Mouse (Mus musculus): ENCODE measurements around the gene Trib2. TPM values are rescaled to one million over a fixed set of nuclear protein-coding genes. Genes with fewer than 3 reads are reported as not detected.

The Trib2 gene
- polyA plus RNA-seq, 1 experiment from 2014 or later: 66.4 TPM

GRCm38 (mm10) chr12:15800196-15800913 lies 16.4 kb downstream of the Trib2 start:
- no peak overlapping the region for H3K9ac ChIP-seq
- H3K9me3 ChIP-seq: no peaks in the 10 kb centered on the region
- H3K27ac ChIP-seq: no peak overlapping the region
- H3K36me3 ChIP-seq: peaks cover 62% of the 10 kb centered on the region
- no peaks in the 10 kb centered on the region for H3K27me3 ChIP-seq
- WGBS: 82% methylated on average over 4 of the region's 4 CpGs
- peaks cover 25% of the 10 kb centered on the region for H3K4me1 ChIP-seq
- no peak for ATAC-seq (ENCODE audit: insufficient number of reproducible peaks, insufficient read depth, low FRiP score, low TSS enrichment)
- H3K4me3 ChIP-seq: no peak overlapping the region
- H3K4me2 ChIP-seq (replicated peaks): no peak overlapping the region

GRCm38 (mm10) chr12:15798019-15798418 lies 18.7 kb downstream of the Trib2 start:
- H3K27me3 ChIP-seq: no peaks in the 10 kb centered on the region
- no peaks in the 10 kb centered on the region for H3K9me3 ChIP-seq
- H3K36me3 ChIP-seq: peaks cover 67% of the 10 kb centered on the region
- no peak overlapping the region for H3K4me3 ChIP-seq
- WGBS: 53% methylated on average over 7 of the region's 7 CpGs
- H3K27ac ChIP-seq: no peak overlapping the region
- no peak overlapping the region for H3K9ac ChIP-seq
- no peak for ATAC-seq (ENCODE audit: insufficient number of reproducible peaks, insufficient read depth, low FRiP score, low TSS enrichment)
- H3K4me1 ChIP-seq: peaks cover 20% of the 10 kb centered on the region
- H3K4me2 ChIP-seq (replicated peaks): no peak overlapping the region

GRCm38 (mm10) chr12:15795886-15796285 lies 20.8 kb downstream of the Trib2 start:
- 68% methylated on average over 3 of the region's 3 CpGs for WGBS
- Histone ChIP-seq H3K27ac (no peak overlapping the region), H3K4me2 (replicated peaks) (no peak overlapping the region), H3K9me3 (no peaks in the 10 kb centered on the region), H3K4me1 (peaks cover 11% of the 10 kb centered on the region), H3K36me3 (peaks cover 68% of the 10 kb centered on the region), H3K9ac (no peak overlapping the region), H3K4me3 (no peak overlapping the region), H3K27me3 (no peaks in the 10 kb centered on the region)
- no peak for ATAC-seq (ENCODE audit: insufficient number of reproducible peaks, insufficient read depth, low FRiP score, low TSS enrichment)

DNA sequence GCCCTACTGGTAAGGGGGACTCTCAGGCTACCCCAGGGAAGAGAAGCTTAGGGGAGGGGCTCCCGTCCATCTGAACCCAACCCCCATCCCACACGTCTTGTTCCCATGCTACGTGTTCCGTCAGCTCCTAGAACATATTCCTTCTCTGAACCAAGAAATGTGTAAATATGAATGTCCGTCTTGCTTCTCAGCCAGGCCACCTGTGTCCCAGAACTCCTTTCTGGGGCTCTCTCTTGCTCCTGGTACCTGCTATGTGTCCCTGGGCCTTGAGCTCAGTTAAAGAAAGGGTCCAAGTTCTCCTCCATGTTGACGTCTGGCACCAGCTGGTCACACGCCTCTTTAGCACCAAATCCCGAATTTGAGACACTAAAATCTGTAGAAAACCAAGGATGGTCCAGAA lies 23.4 kb downstream of the Trib2 start:
- Histone ChIP-seq H3K4me2 (replicated peaks) (no peak overlapping the region), H3K36me3 (peaks cover 56% of the 10 kb centered on the region), H3K9me3 (no peaks in the 10 kb centered on the region), H3K27me3 (no peaks in the 10 kb centered on the region), H3K27ac (no peak overlapping the region), H3K4me3 (no peak overlapping the region), H3K4me1 (no peaks in the 10 kb centered on the region), H3K9ac (no peak overlapping the region)
- ATAC-seq (ENCODE audit: insufficient number of reproducible peaks, insufficient read depth, low FRiP score, low TSS enrichment): no peak
- 91% methylated on average over 8 of the region's 8 CpGs for WGBS

- H3K27me3 ChIP-seq: no peaks in the 10 kb centered on the region
- H3K4me2 ChIP-seq (replicated peaks): no peak overlapping the region
- no peaks in the 10 kb centered on the region for H3K4me1 ChIP-seq
- H3K27ac ChIP-seq: no peak overlapping the region
- no peaks in the 10 kb centered on the region for H3K9me3 ChIP-seq
- WGBS: 80% methylated on average over 2 of the region's 2 CpGs
- no peak for ATAC-seq (ENCODE audit: insufficient number of reproducible peaks, insufficient read depth, low FRiP score, low TSS enrichment)
- peaks cover 35% of the 10 kb centered on the region for H3K36me3 ChIP-seq
- no peak overlapping the region for H3K9ac ChIP-seq
- H3K4me3 ChIP-seq: no peak overlapping the region
Observed at GRCm38 (mm10) chr12:15790181-15790580, 26.5 kb downstream of the Trib2 start.

DNA sequence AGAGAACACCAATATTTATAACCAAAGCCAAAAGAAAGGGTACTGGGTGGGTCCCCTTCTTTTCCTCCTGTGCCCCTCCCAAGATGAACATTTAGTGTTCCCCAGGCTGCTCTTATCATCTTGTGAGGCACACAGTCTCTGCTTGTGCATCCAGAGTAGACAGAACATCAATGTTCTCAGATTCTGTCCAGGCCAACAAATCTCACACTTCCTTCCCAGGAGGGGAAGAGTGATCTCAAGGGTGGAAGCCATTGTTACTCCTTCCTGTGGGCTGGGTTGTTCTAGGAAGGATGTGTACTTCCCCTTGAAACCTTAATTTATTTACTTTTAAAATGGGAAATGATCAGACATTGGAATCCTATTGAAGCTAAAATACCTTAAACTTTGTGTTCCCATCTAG lies 39.7 kb downstream of the Trib2 start:
- no peaks in the 10 kb centered on the region for H3K36me3 ChIP-seq
- ATAC-seq (ENCODE audit: insufficient number of reproducible peaks, insufficient read depth, low FRiP score, low TSS enrichment): no peak
- H3K27me3 ChIP-seq: no peaks in the 10 kb centered on the region
- H3K4me2 ChIP-seq (replicated peaks): no peak overlapping the region
- H3K9me3 ChIP-seq: no peaks in the 10 kb centered on the region
- H3K27ac ChIP-seq: no peak overlapping the region
- H3K4me3 ChIP-seq: no peak overlapping the region
- no peak overlapping the region for H3K9ac ChIP-seq
- no peaks in the 10 kb centered on the region for H3K4me1 ChIP-seq

GRCm38 (mm10) chr12:15771686-15772085 lies 45.0 kb downstream of the Trib2 start:
- Histone ChIP-seq H3K4me1 (no peaks in the 10 kb centered on the region), H3K27ac (no peak overlapping the region), H3K4me3 (no peak overlapping the region), H3K4me2 (replicated peaks) (no peak overlapping the region), H3K27me3 (no peaks in the 10 kb centered on the region), H3K36me3 (no peaks in the 10 kb centered on the region), H3K9me3 (no peaks in the 10 kb centered on the region), H3K9ac (no peak overlapping the region)
- WGBS: 81% methylated on average over 6 of the region's 6 CpGs
- no peak for ATAC-seq (ENCODE audit: insufficient number of reproducible peaks, insufficient read depth, low FRiP score, low TSS enrichment)

DNA sequence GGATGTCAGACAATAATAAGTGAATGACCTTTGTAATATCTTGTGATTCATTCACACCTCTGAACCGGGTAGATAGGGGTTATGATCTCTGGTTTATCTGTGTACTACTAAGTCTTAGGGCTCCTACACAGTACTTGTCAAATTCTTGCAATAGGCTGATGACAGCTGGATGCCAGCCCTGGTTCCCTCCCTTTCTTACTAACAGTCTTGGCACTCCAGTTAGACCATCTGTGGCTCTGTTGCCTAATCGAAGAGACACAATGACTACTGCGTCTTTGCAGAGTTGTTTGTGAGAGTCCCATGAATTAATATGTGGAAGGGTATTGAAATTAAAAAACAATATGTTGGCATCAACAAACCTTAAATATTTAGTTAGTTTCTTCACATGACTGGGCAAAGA lies 48.2 kb downstream of the Trib2 start:
- H3K27me3 ChIP-seq: no peaks in the 10 kb centered on the region
- 90% methylated on average over 3 of the region's 3 CpGs for WGBS
- H3K4me3 ChIP-seq: no peak overlapping the region
- H3K9ac ChIP-seq: no peak overlapping the region
- no peak overlapping the region for H3K27ac ChIP-seq
- H3K4me2 ChIP-seq (replicated peaks): no peak overlapping the region
- no peaks in the 10 kb centered on the region for H3K9me3 ChIP-seq
- no peak for ATAC-seq (ENCODE audit: insufficient number of reproducible peaks, insufficient read depth, low FRiP score, low TSS enrichment)
- H3K4me1 ChIP-seq: no peaks in the 10 kb centered on the region
- no peaks in the 10 kb centered on the region for H3K36me3 ChIP-seq

- Histone ChIP-seq H3K27me3 (no peaks in the 10 kb centered on the region), H3K4me1 (no peaks in the 10 kb centered on the region), H3K27ac (no peak overlapping the region), H3K4me3 (no peak overlapping the region), H3K9ac (no peak overlapping the region), H3K4me2 (replicated peaks) (no peak overlapping the region), H3K9me3 (no peaks in the 10 kb centered on the region), H3K36me3 (no peaks in the 10 kb centered on the region)
- ATAC-seq (ENCODE audit: insufficient number of reproducible peaks, insufficient read depth, low FRiP score, low TSS enrichment): no peak
- 89% methylated on average over 12 of the region's 12 CpGs for WGBS
Observed at GRCm38 (mm10) chr12:15765996-15766395, 50.7 kb downstream of the Trib2 start.

DNA sequence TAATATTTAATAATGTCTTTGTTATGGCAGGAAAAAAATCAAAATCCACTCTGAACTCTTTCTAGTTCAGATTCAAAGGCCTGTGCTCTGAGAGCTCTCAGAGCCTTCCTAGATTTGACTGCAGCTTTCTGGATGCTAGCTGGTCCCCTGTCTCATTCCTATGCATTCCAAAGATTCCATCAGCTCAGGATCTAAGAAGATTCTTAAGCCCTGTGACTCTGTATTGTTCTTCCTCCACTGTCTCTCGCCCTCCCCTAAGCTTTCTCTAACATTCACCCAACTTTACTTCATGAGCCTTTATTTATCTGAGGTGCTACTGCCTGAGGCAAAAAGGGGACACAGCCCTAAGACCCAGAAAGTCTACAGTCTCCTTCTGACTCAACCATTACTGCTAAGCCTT lies 51.5 kb downstream of the Trib2 start:
- Histone ChIP-seq H3K9ac (no peak overlapping the region), H3K4me1 (no peaks in the 10 kb centered on the region), H3K9me3 (no peaks in the 10 kb centered on the region), H3K27ac (no peak overlapping the region), H3K4me2 (replicated peaks) (no peak overlapping the region), H3K27me3 (no peaks in the 10 kb centered on the region), H3K4me3 (no peak overlapping the region), H3K36me3 (no peaks in the 10 kb centered on the region)
- ATAC-seq (ENCODE audit: insufficient number of reproducible peaks, insufficient read depth, low FRiP score, low TSS enrichment): no peak
- 8% methylated on average over 1 of the region's 1 CpGs for WGBS

DNA sequence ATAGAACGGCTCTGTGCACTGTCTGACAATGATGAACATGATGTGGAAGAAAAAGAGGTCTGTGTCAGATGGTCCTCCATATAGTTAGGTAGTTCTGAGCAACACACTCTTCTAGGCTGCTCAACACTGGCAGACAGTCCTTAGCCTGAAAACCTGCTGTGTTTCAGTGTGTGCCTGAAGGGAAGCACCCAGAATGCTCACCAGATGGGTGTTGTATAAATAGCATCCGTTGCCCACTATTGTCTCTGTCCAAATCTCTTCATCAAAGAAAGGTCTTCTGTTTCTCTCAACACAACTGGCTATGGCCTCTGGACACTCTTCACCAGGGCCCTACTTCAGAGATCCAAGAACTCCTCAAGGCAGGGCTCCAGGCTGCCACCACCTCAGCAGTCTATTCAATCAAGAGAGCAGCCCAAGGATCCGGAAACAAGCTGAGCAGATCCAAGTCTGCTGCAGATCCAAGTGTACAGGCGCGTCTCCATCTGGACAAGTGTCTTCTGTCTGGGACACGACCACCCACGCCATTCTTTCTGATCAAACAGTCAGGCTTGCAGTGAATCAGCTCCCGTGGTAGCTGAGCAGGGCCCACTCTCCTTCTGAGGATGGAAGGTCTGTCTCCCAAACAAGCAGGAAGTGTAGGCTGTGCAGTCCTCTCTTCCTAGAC lies 55.1 kb downstream of the Trib2 start:
- Histone ChIP-seq H3K9me3 (no peaks in the 10 kb centered on the region), H3K4me1 (no peaks in the 10 kb centered on the region), H3K4me3 (no peak overlapping the region), H3K27ac (no peak overlapping the region), H3K27me3 (no peaks in the 10 kb centered on the region), H3K4me2 (replicated peaks) (no peak overlapping the region), H3K9ac (no peak overlapping the region), H3K36me3 (no peaks in the 10 kb centered on the region)
- no peak for ATAC-seq (ENCODE audit: insufficient number of reproducible peaks, insufficient read depth, low FRiP score, low TSS enrichment)
- WGBS: 88% methylated on average over 8 of the region's 8 CpGs

DNA sequence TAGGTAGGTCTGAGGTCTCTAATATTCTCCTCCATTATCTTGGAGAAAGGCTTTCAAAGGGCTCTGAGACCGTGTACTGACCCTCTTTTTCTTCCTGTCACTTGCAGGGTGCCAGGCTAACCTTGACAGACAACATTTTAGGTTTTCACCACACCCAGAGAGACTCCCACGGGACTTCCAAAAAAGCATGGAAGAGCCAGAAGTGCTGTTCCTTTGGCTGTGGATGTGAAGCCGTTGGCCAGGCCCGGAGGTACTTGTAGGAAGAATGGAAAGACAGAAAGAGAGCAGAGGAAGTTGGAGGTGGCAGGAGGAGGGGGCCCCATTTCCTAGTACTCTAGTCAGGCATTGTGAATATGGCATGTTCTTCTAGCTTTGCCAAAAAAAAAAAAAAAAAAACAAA lies 56.0 kb downstream of the Trib2 start:
- Histone ChIP-seq H3K27me3 (no peaks in the 10 kb centered on the region), H3K4me1 (no peaks in the 10 kb centered on the region), H3K4me2 (replicated peaks) (no peak overlapping the region), H3K9me3 (no peaks in the 10 kb centered on the region), H3K27ac (no peak overlapping the region), H3K9ac (no peak overlapping the region), H3K4me3 (no peak overlapping the region), H3K36me3 (no peaks in the 10 kb centered on the region)
- 82% methylated on average over 4 of the region's 4 CpGs for WGBS
- no peak for ATAC-seq (ENCODE audit: insufficient number of reproducible peaks, insufficient read depth, low FRiP score, low TSS enrichment)

Data from embryonic facial prominence, embryonic 12.5 days (tissue).